Mouse (Mus musculus): Measurements from ENCODE around the gene Cnpy4.

DNA sequence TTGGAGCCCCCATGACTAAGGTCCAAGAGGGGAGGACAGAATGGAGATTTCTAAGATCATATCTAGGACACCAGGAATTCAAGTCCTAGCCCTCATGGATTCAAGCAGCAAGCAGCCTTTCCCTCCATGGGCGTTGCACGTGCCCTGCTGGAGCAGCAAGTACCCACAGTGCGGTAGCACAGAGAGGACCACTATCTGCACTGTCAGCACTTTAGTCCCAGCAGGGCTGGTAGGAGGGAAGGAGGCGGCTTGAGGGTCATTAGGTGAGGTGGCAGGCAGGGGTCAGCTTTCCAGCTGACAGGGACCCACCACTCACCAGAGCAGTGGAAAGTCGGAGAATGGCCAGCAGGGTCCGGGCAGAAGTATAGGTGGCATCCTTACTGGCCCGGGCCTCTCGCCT is 21.7 kb upstream of the Cnpy4 start:
- TF ChIP-seq CTCF (IDR thresholded peaks at IDR 0.05; ENCODE audit: low read depth) = no peak
- TF ChIP-seq EP300 (optimal IDR thresholded peaks at IDR 0.05) = no peak
